Mouse (Mus musculus) neural tube, embryonic 13.5 days (tissue): ENCODE data around the gene Rspo4. TPM values are rescaled to one million over a fixed set of nuclear protein-coding genes. Genes with fewer than 3 reads are reported as not detected.

Source experiments
- ATAC-seq: fragments of 200-750 bp; cut with Nextera tagmentation; 2 replicates; pipeline ENCODE4 v1.8.0; 2017; ENCODE audit warnings: low read depth, mild to moderate bottlenecking, moderate TSS enrichment, moderate library complexity
- H3K27ac ChIP-seq: fragments of 300-500 bp; sonication (generic); replicated peaks from 2 replicates; pipeline ENCODE4 v1.5.1; 2015; ENCODE audit warnings: moderate library complexity, mild to moderate bottlenecking, inconsistent platforms
- H3K27me3 ChIP-seq: fragments of 300-500 bp; sonication (generic); 2 replicates; pipeline ENCODE4 v1.6.1; 2015; ENCODE audit warnings: mild to moderate bottlenecking, inconsistent platforms
- H3K36me3 ChIP-seq: fragments of 300-500 bp; sonication (generic); 2 replicates; pipeline ENCODE4 v1.6.1; 2015; ENCODE audit warnings: mild to moderate bottlenecking, inconsistent platforms
- H3K4me1 ChIP-seq: fragments of 300-500 bp; sonication (generic); replicated peaks from 2 replicates; pipeline ENCODE4 v1.6.1; 2015; ENCODE audit warnings: inconsistent platforms
- H3K4me2 ChIP-seq: fragments of 300-500 bp; sonication (generic); 2 replicates; pipeline ENCODE4 v1.6.1; 2015; ENCODE audit warnings: inconsistent platforms, mild to moderate bottlenecking, moderate library complexity
- H3K4me3 ChIP-seq: fragments of 300-500 bp; sonication (generic); 2 replicates; pipeline ENCODE4 v1.5.1; 2015; ENCODE audit warnings: mild to moderate bottlenecking, inconsistent platforms
- H3K9ac ChIP-seq: fragments of 300-500 bp; sonication (generic); 2 replicates; pipeline ENCODE4 v1.6.1; 2015; ENCODE audit warnings: moderate library complexity, mild to moderate bottlenecking, inconsistent platforms
- H3K9me3 ChIP-seq: fragments of 300-500 bp; sonication (generic); 2 replicates; pipeline ENCODE4 v1.6.1; 2016; ENCODE audit warnings: inconsistent platforms
- WGBS: fragments of 180-500 bp; shearing (Covaris S2); methylation state at CpG from one replicate; pipeline ENCODE4 v1.1.7; 2015; 5-methylcytosine and 5-hydroxymethylcytosine counted together
- polyA plus RNA-seq: library from polyadenylated mRNA; unstranded; fragments of >200 nt; fragmentation: Nextera tagmentation; extraction: Ambion mirVana; gene quantifications from 2 replicates; pipeline ENCODE4 v1.2.1, GENCODE M21; 2015

Rspo4 gene
- polyA plus RNA-seq, 1 experiment from 2014 or later = 0.67 TPM

GRCm38 (mm10) chr2:151914120-151914519, 71.4 kb downstream of the Rspo4 start:
- Histone ChIP-seq H3K9ac (no peak overlapping the region), H3K4me3 (no peak overlapping the region), H3K9me3 (no peaks in the 10 kb centered on the region), H3K4me2 (no peak overlapping the region), H3K36me3 (no peaks in the 10 kb centered on the region), H3K27ac (no peak overlapping the region), H3K4me1 (peaks cover 31% of the 10 kb centered on the region), H3K27me3 (no peaks in the 10 kb centered on the region)
- WGBS = 76% methylated on average over 5 of the region's 5 CpGs
- no peak for ATAC-seq

- no peaks in the 10 kb centered on the region for H3K36me3 ChIP-seq
- no peak overlapping the region for H3K27ac ChIP-seq
- H3K27me3 ChIP-seq = no peaks in the 10 kb centered on the region
- H3K9ac ChIP-seq = no peak overlapping the region
- no peak overlapping the region for H3K4me3 ChIP-seq
- no peak for ATAC-seq
- peaks cover 31% of the 10 kb centered on the region for H3K4me1 ChIP-seq
- WGBS = 21% methylated on average over 2 of the region's 2 CpGs
- no peak overlapping the region for H3K4me2 ChIP-seq
- H3K9me3 ChIP-seq = no peaks in the 10 kb centered on the region
Measured at GRCm38 (mm10) chr2:151915111-151915510, 72.4 kb downstream of the Rspo4 start.

GRCm38 (mm10) chr2:151916061-151916831, 73.5 kb downstream of the Rspo4 start:
- H3K27me3 ChIP-seq = no peaks in the 10 kb centered on the region
- no peaks in the 10 kb centered on the region for H3K36me3 ChIP-seq
- H3K4me1 ChIP-seq = peaks cover 21% of the 10 kb centered on the region
- H3K9ac ChIP-seq = 0 out of 2 replicates have a peak overlapping the region, but pooled peaks have one; percentile 38
- 0 out of 2 replicates have a peak, but pooled peaks have one; percentile 24 for ATAC-seq
- peak overlapping the region; percentile 33; the same call in 1 of the 2 replicates for H3K27ac ChIP-seq
- H3K4me2 ChIP-seq = no peak overlapping the region
- H3K9me3 ChIP-seq = no peaks in the 10 kb centered on the region
- H3K4me3 ChIP-seq = no peak overlapping the region
- 44% methylated on average over 13 of the region's 13 CpGs for WGBS

- Histone ChIP-seq H3K4me1 (peaks cover 12% of the 10 kb centered on the region), H3K4me2 (no peak overlapping the region), H3K9me3 (no peaks in the 10 kb centered on the region), H3K4me3 (no peak overlapping the region), H3K9ac (no peak overlapping the region), H3K36me3 (no peaks in the 10 kb centered on the region), H3K27me3 (no peaks in the 10 kb centered on the region), H3K27ac (no peak overlapping the region)
- no peak for ATAC-seq
- 80% methylated on average over 9 of the region's 9 CpGs for WGBS
Measured at GRCm38 (mm10) chr2:151919140-151919539, 76.4 kb downstream of the Rspo4 start.

GRCm38 (mm10) chr2:151921068-151921467, 78.3 kb downstream of the Rspo4 start:
- Histone ChIP-seq H3K4me1 (peaks cover 7% of the 10 kb centered on the region), H3K4me3 (no peak overlapping the region), H3K27ac (no peak overlapping the region), H3K27me3 (no peaks in the 10 kb centered on the region), H3K9me3 (no peaks in the 10 kb centered on the region), H3K4me2 (no peak overlapping the region), H3K36me3 (no peaks in the 10 kb centered on the region), H3K9ac (no peak overlapping the region)
- ATAC-seq = no peak
- WGBS = 69% methylated on average over 8 of the region's 8 CpGs

- H3K27me3 ChIP-seq = no peaks in the 10 kb centered on the region
- H3K9me3 ChIP-seq = no peaks in the 10 kb centered on the region
- no peak overlapping the region for H3K4me2 ChIP-seq
- no peak overlapping the region for H3K27ac ChIP-seq
- no peak overlapping the region for H3K4me3 ChIP-seq
- ATAC-seq = no peak
- H3K9ac ChIP-seq = no peak overlapping the region
- 65% methylated on average over 4 of the region's 4 CpGs for WGBS
- no peaks in the 10 kb centered on the region for H3K36me3 ChIP-seq
- H3K4me1 ChIP-seq = peaks cover 2% of the 10 kb centered on the region
Measured at GRCm38 (mm10) chr2:151921596-151921995, 78.9 kb downstream of the Rspo4 start.

Other genes with a start within 250 kb of the Rspo4 start
- 16.6 and 18.3 TPM in 2 replicates for gene Snph, start 210.3 kb upstream of the Rspo4 start, polyA plus RNA-seq
- gene Rad21l, start 174.4 kb upstream of the Rspo4 start, polyA plus RNA-seq = 0.11 TPM in 1 of 2 replicates, not detected in the other
- 16.7 and 20.0 TPM in 2 replicates for gene Tmem74b, start 140.9 kb upstream of the Rspo4 start, polyA plus RNA-seq
- 48.1 and 54.2 TPM in 2 replicates for gene Psmf1, start 98.7 kb upstream of the Rspo4 start, polyA plus RNA-seq
- 0.63 and 0.81 TPM in 2 replicates for gene Angpt4, start 68.3 kb downstream of the Rspo4 start, polyA plus RNA-seq
- gene Fam110a, start 137.3 kb downstream of the Rspo4 start, polyA plus RNA-seq = 48.1 and 52.1 TPM in 2 replicates
- 0.99 and 1.1 TPM in 2 replicates for gene Slc52a3, start 153.6 kb downstream of the Rspo4 start, polyA plus RNA-seq
- gene Scrt2, start 238.6 kb downstream of the Rspo4 start, polyA plus RNA-seq = 30.0 and 30.2 TPM in 2 replicates